Mouse (Mus musculus) C2C12 (cell line): Measurements from ENCODE around the gene Tsc2.

Source experiments
- CTCF ChIP-seq: IDR thresholded peaks from one replicate; pipeline ENCODE4 v1.5.1; 2011; ENCODE audit not compliant: control insufficient read depth, insufficient read depth, insufficient read length
- USF1 ChIP-seq: IDR thresholded peaks from one replicate; pipeline ENCODE4 v1.6.1; 2011; ENCODE audit warnings: low read depth, mild to moderate bottlenecking, control low read depth, moderate library complexity

DNA sequence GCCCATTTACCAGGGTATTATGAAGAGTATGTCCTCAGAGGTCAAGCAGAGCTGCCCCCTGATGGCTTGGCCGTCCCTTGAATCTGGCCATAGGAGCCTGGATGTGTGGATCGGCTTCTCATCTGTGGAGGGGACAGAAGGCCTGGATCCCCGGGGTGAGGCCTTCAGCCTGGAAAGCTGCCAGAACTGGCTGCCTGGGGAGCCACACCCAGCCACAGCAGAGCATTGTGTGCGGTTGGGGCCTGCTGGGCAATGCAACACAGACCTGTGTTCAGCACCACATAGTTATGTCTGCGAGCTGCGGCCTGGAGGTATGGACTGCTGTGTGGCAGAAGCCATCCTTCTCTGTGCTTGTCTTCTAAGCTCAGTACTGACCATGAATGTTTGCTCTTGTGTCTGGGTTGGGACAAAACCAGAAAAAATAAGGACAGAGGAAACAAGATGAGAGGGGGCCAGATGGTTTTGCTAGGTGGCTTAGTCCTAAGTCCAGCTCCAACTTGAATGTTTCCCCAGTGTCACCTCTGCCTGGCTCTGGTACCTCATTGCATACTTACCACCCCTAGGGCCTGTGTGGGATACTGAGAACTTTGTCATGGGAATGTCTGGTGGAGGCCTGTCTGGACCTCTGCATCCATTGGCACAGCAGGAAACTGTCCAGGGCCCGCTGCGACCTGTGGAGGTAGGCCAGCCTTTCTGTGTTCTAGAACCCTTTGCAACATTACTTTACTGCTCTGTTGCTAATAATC lies 65.2 kb downstream of the Tsc2 start:
- no peak for TF ChIP-seq USF1
- TF ChIP-seq CTCF = no peak
